Mouse (Mus musculus): ENCODE measurements around the gene Mob1a. TPM values are rescaled to one million over a fixed set of nuclear protein-coding genes. Genes with fewer than 3 reads are reported as not detected.

The Mob1a gene
- total and polyA plus RNA-seq, 3 experiments, result 57.0 to 120 (median 74.7) TPM

DNA sequence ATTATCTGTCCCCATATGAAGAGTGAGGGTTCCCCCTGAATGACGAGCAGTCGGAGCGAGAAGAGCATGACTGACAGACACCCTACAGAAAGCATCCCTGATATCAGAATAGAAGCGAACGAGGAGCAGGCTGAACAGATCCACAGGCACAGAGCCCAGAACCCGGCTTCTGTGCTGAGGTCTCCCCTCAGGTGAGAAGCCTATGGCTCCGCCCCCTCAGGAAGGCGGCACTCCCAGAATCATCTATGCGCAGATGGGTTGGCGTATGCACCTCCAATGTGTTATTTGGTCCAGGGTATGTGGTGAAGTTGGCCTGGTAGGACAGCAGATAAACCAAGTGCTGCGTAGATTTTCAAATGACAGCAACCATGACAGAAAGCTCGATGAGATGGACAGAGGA lies 37.3 kb downstream of the Mob1a start:
- no peaks in the 10 kb centered on the region for H3K79me2 ChIP-seq (ENCODE audit: control insufficient read depth, insufficient read depth, low read length, poor library complexity)
- TF ChIP-seq SIN3A (IDR thresholded peaks at IDR 0.05; ENCODE audit: low read length), result no peak
- no peak for TF ChIP-seq ELF1 (IDR thresholded peaks at IDR 0.05; ENCODE audit: low read depth, low read length)
- TF ChIP-seq GABPA (IDR thresholded peaks at IDR 0.05; ENCODE audit: low read depth, low read length), result no peak
- no peak for TF ChIP-seq MXI1 (IDR thresholded peaks at IDR 0.05; ENCODE audit: low read depth, low read length)
- no peak for TF ChIP-seq E2F4 (IDR thresholded peaks at IDR 0.05; ENCODE audit: borderline replicate concordance, low read depth, low read length)
- no peak for TF ChIP-seq EP300 (IDR thresholded peaks at IDR 0.05; ENCODE audit: low read depth in 1 of 2, low read length in 2 of 2)
- no peak for TF ChIP-seq BHLHE40 (IDR thresholded peaks at IDR 0.05; ENCODE audit: borderline replicate concordance, low read depth, low read length)
- TF ChIP-seq MYC (IDR thresholded peaks at IDR 0.05; ENCODE audit: low read depth, low read length), result no peak
- no peak for TF ChIP-seq USF1 (IDR thresholded peaks at IDR 0.05; ENCODE audit: low read depth, low read length)
- no peak for TF ChIP-seq TBP (IDR thresholded peaks at IDR 0.05; ENCODE audit: low read depth, low read length)
- no peak for TF ChIP-seq KAT2A (conservative IDR thresholded peaks at IDR 0.05; ENCODE audit: low read depth, low read length)
- no peak for TF ChIP-seq ETS1 (IDR thresholded peaks at IDR 0.05; ENCODE audit: low read depth, low read length)
- no peak for TF ChIP-seq NELFE (IDR thresholded peaks at IDR 0.05; ENCODE audit: low read depth, low read length)
- TF ChIP-seq TCF12 (IDR thresholded peaks at IDR 0.05; ENCODE audit: low read depth, low read length), result no peak
- no peak for TF ChIP-seq SMC3 (IDR thresholded peaks at IDR 0.05; ENCODE audit: low read depth, low read length)
- no peak overlapping the region for H3K9ac ChIP-seq (ENCODE audit: control insufficient read depth, low read depth, low read length, poor library complexity, severe bottlenecking)
- peaks cover 0 to 16% of the 10 kb centered on the region in 2 experiments; a peak in 2 of 4 replicates for H3K4me1 ChIP-seq (ENCODE audit: control insufficient read depth in 1 of 2, insufficient read depth in 2 of 2, low read length in 2 of 2)
- H3K27me3 ChIP-seq (ENCODE audit: control insufficient read depth in 1 of 2, insufficient read depth in 2 of 2, low read length in 2 of 2), result no peaks in the 10 kb centered on the region
- H3K9me3 ChIP-seq (replicated peaks; ENCODE audit: insufficient read depth, low read length), result no peaks in the 10 kb centered on the region
- no peak overlapping the region for H3K27ac ChIP-seq (ENCODE audit: control insufficient read depth, low read depth, low read length)
- DNase-seq (ENCODE audit: low read depth, low spot score), result no peak
- no peak overlapping the region for H3K4me3 ChIP-seq (ENCODE audit: control insufficient read depth in 1 of 2, insufficient read depth in 1 of 2, low read depth in 2 of 2, low read length in 2 of 2)
- H3K36me3 ChIP-seq (ENCODE audit: control insufficient read depth in 1 of 2, insufficient read depth in 2 of 2, low read length in 2 of 2), result peaks cover 2 to 5% of the 10 kb centered on the region in 2 experiments; a peak in 3 of 4 replicates

DNA sequence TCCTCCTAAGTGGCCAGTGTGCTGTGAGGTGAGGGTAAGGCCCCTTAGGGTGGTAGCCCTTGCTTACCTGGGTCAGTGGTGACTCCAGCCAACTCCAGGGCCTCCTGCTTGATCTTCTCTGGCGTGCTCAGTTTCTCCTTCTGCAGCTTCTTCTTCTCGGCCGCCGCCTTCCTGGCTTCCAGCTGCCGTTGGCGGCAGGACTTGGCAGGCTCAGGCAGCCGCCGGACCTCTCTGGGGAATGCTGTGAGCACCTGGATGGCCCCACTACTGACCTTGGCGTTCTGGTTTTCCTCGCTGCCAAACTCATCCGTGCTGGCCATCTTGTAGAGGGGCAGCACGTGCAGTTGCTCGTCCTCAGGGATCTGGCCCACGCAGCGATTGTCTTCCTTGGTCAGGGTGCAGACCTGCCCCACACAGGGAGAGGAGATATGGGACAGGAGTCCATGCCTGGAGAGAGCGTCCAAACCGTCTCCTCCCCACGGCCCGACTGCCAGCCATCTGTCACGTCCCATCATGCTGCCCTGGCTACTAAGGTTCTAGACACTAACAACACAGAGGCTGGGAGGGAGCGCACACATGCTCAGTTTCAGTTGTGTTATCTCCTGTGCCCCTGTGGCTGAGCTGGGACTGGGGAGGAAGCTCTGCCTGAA lies 44.6 kb downstream of the Mob1a start:
- H3K27me3 ChIP-seq (ENCODE audit: control insufficient read depth in 1 of 2, insufficient read depth in 2 of 2, low read length in 2 of 2), result no peaks in the 10 kb centered on the region
- no peak for TF ChIP-seq HCFC1 (IDR thresholded peaks at IDR 0.05; ENCODE audit: low read depth, low read length)
- no peak for TF ChIP-seq MXI1 (IDR thresholded peaks at IDR 0.05; ENCODE audit: low read depth, low read length)
- no peak for TF ChIP-seq MEF2A (IDR thresholded peaks at IDR 0.05; ENCODE audit: extremely low read depth, insufficient replicate concordance, low read depth, low read length, poor library complexity, severe bottlenecking)
- TF ChIP-seq SIN3A (IDR thresholded peaks at IDR 0.05; ENCODE audit: low read length), result no peak
- no peak for TF ChIP-seq KAT2A (conservative IDR thresholded peaks at IDR 0.05; ENCODE audit: low read depth, low read length)
- no peak for TF ChIP-seq TAL1 (IDR thresholded peaks at IDR 0.05; ENCODE audit: low read length)
- no peak for TF ChIP-seq USF1 (IDR thresholded peaks at IDR 0.05; ENCODE audit: low read depth, low read length)
- TF ChIP-seq TCF12 (IDR thresholded peaks at IDR 0.05; ENCODE audit: low read depth, low read length), result no peak
- TF ChIP-seq UBTF (IDR thresholded peaks at IDR 0.05; ENCODE audit: borderline replicate concordance, insufficient read depth, low read depth, low read length), result no peak
- TF ChIP-seq USF2 (IDR thresholded peaks at IDR 0.05; ENCODE audit: borderline replicate concordance in 1 of 2, insufficient read depth in 1 of 2, low read depth in 1 of 2, low read length in 2 of 2), result no peak
- no peak for TF ChIP-seq POLR2AphosphoS5 (IDR thresholded peaks at IDR 0.05; ENCODE audit: borderline replicate concordance, low read depth, low read length)
- no peak for TF ChIP-seq ELF1 (IDR thresholded peaks at IDR 0.05; ENCODE audit: low read depth, low read length)
- TF ChIP-seq POLR2A (IDR thresholded peaks at IDR 0.05; ENCODE audit: control insufficient read depth in 1 of 2, insufficient read depth in 1 of 2, low read depth in 1 of 2, low read length in 2 of 2, poor library complexity in 1 of 2), result no peak; a peak in 1 of 4 replicates
- no peak for TF ChIP-seq MAX (IDR thresholded peaks at IDR 0.05; ENCODE audit: low read length)
- TF ChIP-seq GABPA (IDR thresholded peaks at IDR 0.05; ENCODE audit: low read depth, low read length), result no peak
- H3K9ac ChIP-seq (ENCODE audit: control insufficient read depth, low read depth, low read length, poor library complexity, severe bottlenecking), result no peak overlapping the region
- no peak for DNase-seq (ENCODE audit: low read depth, low spot score)
- no peaks in the 10 kb centered on the region for H3K79me2 ChIP-seq (ENCODE audit: control insufficient read depth, insufficient read depth, low read length, poor library complexity)
- H3K27ac ChIP-seq (ENCODE audit: control insufficient read depth, low read depth, low read length), result no peak overlapping the region
- no peaks in the 10 kb centered on the region for H3K9me3 ChIP-seq (replicated peaks; ENCODE audit: insufficient read depth, low read length)
- H3K4me1 ChIP-seq (ENCODE audit: control insufficient read depth in 1 of 2, insufficient read depth in 2 of 2, low read length in 2 of 2), result no peaks in the 10 kb centered on the region
- H3K36me3 ChIP-seq (ENCODE audit: control insufficient read depth in 1 of 2, insufficient read depth in 2 of 2, low read length in 2 of 2), result peaks cover 0 to 5% of the 10 kb centered on the region in 2 experiments; a peak in 1 of 4 replicates
- H3K4me3 ChIP-seq (ENCODE audit: control insufficient read depth in 1 of 2, insufficient read depth in 1 of 2, low read depth in 2 of 2, low read length in 2 of 2), result no peak overlapping the region

All from MEL (cell line).